Comparison of ENCODE assay signal across 15 mouse cellular contexts in genomic region chr19:24080417-24081080, GRCm38 (mm10). TPM values are rescaled to one million over a fixed set of nuclear protein-coding genes. Genes with fewer than 3 reads are reported as not detected.
DNase-seq lines count a peak whose midpoint lies in the region; ATAC-seq and TF ChIP-seq lines count a peak whose summit lies in the region.
"Had no signal": no experiment of that assay in that cellular context is flagged by ENCODE, and none has a peak within 500 bp of the region (broad histone marks: within the 10 kb centered on the region; RNA-seq: fewer than 3 reads in every experiment).

No protein-coding gene starts in this region.

- no peak overlapping the region for H3K4me3 ChIP-seq in forebrain, postnatal 0 days (ENCODE audit: low read depth, low read length)
- H3K4me3 ChIP-seq in forebrain, embryonic 10.5 days: no peak overlapping the region
- no peak overlapping the region for H3K4me3 ChIP-seq in kidney, postnatal 0 days (replicated peaks; ENCODE audit: low read depth, low read length)
- no peak overlapping the region for H3K4me3 ChIP-seq in kidney, adult 2 months (ENCODE audit: insufficient read depth, low read depth, low read length)
- no peak overlapping the region for H3K4me3 ChIP-seq in heart, embryonic 16.5 days (ENCODE audit: low read length)
- H3K4me3 ChIP-seq: embryonic facial prominence, embryonic 10.5 days; liver, embryonic 12.5 days had no signal

- H3K4me2 ChIP-seq in forebrain, postnatal 0 days (ENCODE audit: low read depth): no peak overlapping the region
- H3K4me2 ChIP-seq in kidney, postnatal 0 days (ENCODE audit: low read length): no peak overlapping the region
- peak overlapping the region; percentile 51 for H3K4me2 ChIP-seq in heart, embryonic 16.5 days (ENCODE audit: low read depth, low read length)
- H3K4me2 ChIP-seq: liver, embryonic 12.5 days had no signal

- 50% methylated on average over 8 of the region's 8 CpGs for WGBS in forebrain, postnatal 0 days
- 60% methylated on average over 8 of the region's 8 CpGs for WGBS in forebrain, embryonic 10.5 days
- 26% methylated on average over 8 of the region's 8 CpGs for WGBS in kidney, postnatal 0 days
- WGBS in kidney, adult 2 months: 25% methylated on average over 8 of the region's 8 CpGs
- WGBS in heart, embryonic 16.5 days: 23% methylated on average over 8 of the region's 8 CpGs

- H3K27me3 ChIP-seq in forebrain, postnatal 0 days (ENCODE audit: insufficient read depth, low read length): no peaks in the 10 kb centered on the region
- H3K27me3 ChIP-seq in forebrain, embryonic 10.5 days (ENCODE audit: poor library complexity, severe bottlenecking): no peaks in the 10 kb centered on the region
- no peaks in the 10 kb centered on the region for H3K27me3 ChIP-seq in kidney, postnatal 0 days (ENCODE audit: insufficient read depth, low read length)
- H3K27me3 ChIP-seq in kidney, adult 2 months (replicated peaks; ENCODE audit: control insufficient read depth, insufficient read depth, low read length): no peaks in the 10 kb centered on the region
- H3K27me3 ChIP-seq in heart, embryonic 16.5 days (ENCODE audit: control insufficient read depth, insufficient read depth, low read length): no peaks in the 10 kb centered on the region
- H3K27me3 ChIP-seq: liver, embryonic 12.5 days had no signal

- no peak for ATAC-seq in forebrain, postnatal 0 days
- no peak for ATAC-seq in kidney, postnatal 0 days (replicated peaks; ENCODE audit: low FRiP score, low read depth)
- ATAC-seq in heart, embryonic 16.5 days (replicated peaks; ENCODE audit: extremely low read depth, insufficient read depth, low FRiP score): peak; percentile 80
- ATAC-seq: liver, embryonic 12.5 days; lung, postnatal 0 days had no signal

- no peaks in the 10 kb centered on the region for H3K36me3 ChIP-seq in forebrain, postnatal 0 days (ENCODE audit: insufficient read depth)
- no peaks in the 10 kb centered on the region for H3K36me3 ChIP-seq in forebrain, embryonic 10.5 days (replicated peaks)
- no peaks in the 10 kb centered on the region for H3K36me3 ChIP-seq in kidney, postnatal 0 days (ENCODE audit: insufficient read depth, low read length)
- H3K36me3 ChIP-seq in kidney, adult 2 months (ENCODE audit: control insufficient read depth, insufficient read depth, low read length): no peaks in the 10 kb centered on the region
- no peaks in the 10 kb centered on the region for H3K36me3 ChIP-seq in heart, embryonic 16.5 days (ENCODE audit: control insufficient read depth, insufficient read depth)
- H3K36me3 ChIP-seq: embryonic facial prominence, embryonic 10.5 days; liver, embryonic 12.5 days had no signal

- no peak for TF ChIP-seq CTCF in forebrain, postnatal 0 days (IDR thresholded peaks at IDR 0.05; ENCODE audit: low read depth)
- no peak for TF ChIP-seq CTCF in kidney, postnatal 0 days (IDR thresholded peaks at IDR 0.05; ENCODE audit: low read depth)
- no peak for TF ChIP-seq CTCF in kidney, adult 2 months (conservative IDR thresholded peaks at IDR 0.05; ENCODE audit: insufficient read depth, insufficient read length, low read depth, low read length)
- TF ChIP-seq CTCF in brain, embryonic 14.5 days (IDR thresholded peaks at IDR 0.05; ENCODE audit: borderline replicate concordance, extremely low read depth, insufficient read depth, insufficient read length): no peak

- H3K9ac ChIP-seq in forebrain, postnatal 0 days: 0 out of 2 replicates have a peak overlapping the region, but pooled peaks have one; percentile 10
- no peak overlapping the region for H3K9ac ChIP-seq in kidney, postnatal 0 days (ENCODE audit: low read depth, low read length)
- H3K9ac ChIP-seq in heart, embryonic 16.5 days (ENCODE audit: low read length): peak overlapping the region; percentile 57
- H3K9ac ChIP-seq: liver, embryonic 12.5 days had no signal

- no peak overlapping the region for H3K27ac ChIP-seq in forebrain, postnatal 0 days (ENCODE audit: low read depth, low read length)
- H3K27ac ChIP-seq in forebrain, embryonic 10.5 days: no peak overlapping the region
- no peak overlapping the region for H3K27ac ChIP-seq in kidney, postnatal 0 days
- H3K27ac ChIP-seq in kidney, adult 2 months (ENCODE audit: insufficient read depth, low read depth, low read length): no peak overlapping the region
- H3K27ac ChIP-seq in heart, embryonic 16.5 days (ENCODE audit: low read length): peak overlapping the region; percentile 84
- H3K27ac ChIP-seq: embryonic facial prominence, embryonic 10.5 days; liver, embryonic 12.5 days had no signal

- TF ChIP-seq POLR2A in kidney, adult 2 months (IDR thresholded peaks at IDR 0.05; ENCODE audit: low read depth, low read length): no peak
- no peak for TF ChIP-seq POLR2A in brain, embryonic 14.5 days (IDR thresholded peaks at IDR 0.05; ENCODE audit: borderline replicate concordance, extremely low read depth, insufficient read depth, insufficient read length, poor library complexity, severe bottlenecking)

- no peaks in the 10 kb centered on the region for H3K4me1 ChIP-seq in forebrain, postnatal 0 days (ENCODE audit: insufficient read depth)
- H3K4me1 ChIP-seq in forebrain, embryonic 10.5 days: no peaks in the 10 kb centered on the region
- H3K4me1 ChIP-seq in kidney, postnatal 0 days (replicated peaks; ENCODE audit: insufficient read depth, low read length): no peaks in the 10 kb centered on the region
- no peaks in the 10 kb centered on the region for H3K4me1 ChIP-seq in kidney, adult 2 months (ENCODE audit: control insufficient read depth, insufficient read depth, low read length)
- H3K4me1 ChIP-seq in heart, embryonic 16.5 days (ENCODE audit: control insufficient read depth, insufficient read depth, low read length): peaks cover 14% of the 10 kb centered on the region
- H3K4me1 ChIP-seq: liver, embryonic 12.5 days had no signal

- H3K9me3 ChIP-seq in forebrain, postnatal 0 days (ENCODE audit: low read length): no peaks in the 10 kb centered on the region
- no peaks in the 10 kb centered on the region for H3K9me3 ChIP-seq in forebrain, embryonic 10.5 days
- no peaks in the 10 kb centered on the region for H3K9me3 ChIP-seq in kidney, postnatal 0 days (replicated peaks; ENCODE audit: low read length)
- H3K9me3 ChIP-seq in heart, embryonic 16.5 days (replicated peaks; ENCODE audit: control insufficient read depth, low read length): no peaks in the 10 kb centered on the region
- H3K9me3 ChIP-seq: embryonic facial prominence, embryonic 10.5 days; liver, embryonic 12.5 days had no signal

- no peak for DNase-seq in forebrain, postnatal 0 days
- no peak for DNase-seq in forebrain, embryonic 10.5 days (ENCODE audit: extremely low spot score, low spot score)
- peak; percentile 57 for DNase-seq in kidney, postnatal 0 days (ENCODE audit: low spot score)
- DNase-seq in kidney, adult 2 months: no peak
- DNase-seq in brain, embryonic 14.5 days (ENCODE audit: low read depth): peak; percentile 13
- no peak for DNase-seq in thymus, postnatal 10 days (ENCODE audit: low spot score in 2 of 2)
- DNase-seq in retina, postnatal 1 day: no peak
- DNase-seq: cerebellum, adult 9-10 months; kidney, adult 11 months; thymus, postnatal 14 days had no signal

RNA-seq across cellular contexts. Expression of gene Fam189a2, which starts 49.7 kb away (rescaled TPM):
- total RNA-seq in forebrain, postnatal 0 days (2014; rRNA removed): 8.2 and 8.4 TPM in 2 replicates
- 1.8 and 2.5 TPM in 2 replicates for polyA plus RNA-seq in forebrain, postnatal 0 days (2015; fragmentation: Nextera tagmentation; extraction: Ambion mirVana)
- 0.38 and 0.52 TPM in 2 replicates for polyA plus RNA-seq in forebrain, embryonic 10.5 days (2016; fragmentation: Nextera tagmentation; extraction: Ambion mirVana)
- polyA plus RNA-seq in kidney, postnatal 0 days (2015; fragmentation: Nextera tagmentation; extraction: Ambion mirVana): 1.1 and 1.6 TPM in 2 replicates
- 7.7 and 9.0 TPM in 2 replicates for polyA plus RNA-seq in kidney, adult 2 months (2012; rRNA removed)
- 10.7 and 15.8 TPM in 2 replicates for polyA plus RNA-seq in brain, embryonic 14.5 days (2012; rRNA removed)
- polyA plus RNA-seq in heart, embryonic 16.5 days (2015; fragmentation: Nextera tagmentation; extraction: Ambion mirVana): 5.6 and 6.0 TPM in 2 replicates
- total RNA-seq: megakaryocyte-erythroid progenitor cell, adult 5-6 weeks had no signal

Comparison
In these comparisons a context has a peak if more than half of its experiments do, and no peak if none do; other contexts are left out.
1. DNase-seq: peak in kidney, postnatal 0 days (single experiment) and brain, embryonic 14.5 days (single experiment); none in forebrain, postnatal 0 days (single experiment), forebrain, embryonic 10.5 days (single experiment), kidney, adult 2 months (single experiment), thymus, postnatal 10 days (0 of 2) and retina, postnatal 1 day (single experiment).